Mouse (Mus musculus) testis, adult 2 months (tissue): ENCODE measurements around the gene Syt3. TPM values are rescaled to one million over a fixed set of nuclear protein-coding genes. Genes with fewer than 3 reads are reported as not detected.

Experiments used
- H3K27ac ChIP-seq: fragments of 200-500 bp; 2 replicates; pipeline ENCODE4 v1.5.1; 2012; ENCODE audit warnings: low read depth, low read length; ENCODE audit not compliant: control insufficient read depth, insufficient read depth
- H3K27me3 ChIP-seq: fragments of 200-500 bp; 2 replicates; pipeline ENCODE4 v1.6.1; 2012; ENCODE audit warnings: mild to moderate bottlenecking, low read length, moderate library complexity; ENCODE audit not compliant: control insufficient read depth, insufficient read depth
- H3K36me3 ChIP-seq: fragments of 200-500 bp; 2 replicates; pipeline ENCODE4 v1.6.1; 2012; ENCODE audit warnings: mild to moderate bottlenecking, low read length; ENCODE audit not compliant: control insufficient read depth, insufficient read depth
- H3K4me1 ChIP-seq: fragments of 200-500 bp; 2 replicates; pipeline ENCODE4 v1.6.1; 2012; ENCODE audit warnings: low read length; ENCODE audit not compliant: control insufficient read depth, insufficient read depth
- H3K4me3 ChIP-seq: fragments of 200-500 bp; 2 replicates; pipeline ENCODE4 v1.5.1; 2012; ENCODE audit warnings: low read depth, mild to moderate bottlenecking, low read length, moderate library complexity, mixed read lengths; ENCODE audit not compliant: control insufficient read depth
- CTCF ChIP-seq: fragments of 200-500 bp; IDR thresholded peaks from 2 replicates; pipeline ENCODE4 v1.5.1; 2012; ENCODE audit warnings: low read depth, mild to moderate bottlenecking, inconsistent platforms, low read length, moderate library complexity; ENCODE audit not compliant: control insufficient read depth, insufficient read depth, insufficient replicate concordance
- POLR2A ChIP-seq: fragments of 200-500 bp; IDR thresholded peaks from 2 replicates; pipeline ENCODE4 v1.6.1; 2012; ENCODE audit warnings: low read depth, mild to moderate bottlenecking, inconsistent platforms, low read length, moderate library complexity; ENCODE audit not compliant: control insufficient read depth
- polyA plus RNA-seq: library from polyadenylated mRNA; depleted of rRNA; stranded (reverse); fragments of >200 nt; gene quantifications from 2 replicates; pipeline ENCODE4 v1.2.3, GENCODE M21; 2012

Syt3 gene
- polyA plus RNA-seq, 1 experiment = 2.0 TPM

DNA sequence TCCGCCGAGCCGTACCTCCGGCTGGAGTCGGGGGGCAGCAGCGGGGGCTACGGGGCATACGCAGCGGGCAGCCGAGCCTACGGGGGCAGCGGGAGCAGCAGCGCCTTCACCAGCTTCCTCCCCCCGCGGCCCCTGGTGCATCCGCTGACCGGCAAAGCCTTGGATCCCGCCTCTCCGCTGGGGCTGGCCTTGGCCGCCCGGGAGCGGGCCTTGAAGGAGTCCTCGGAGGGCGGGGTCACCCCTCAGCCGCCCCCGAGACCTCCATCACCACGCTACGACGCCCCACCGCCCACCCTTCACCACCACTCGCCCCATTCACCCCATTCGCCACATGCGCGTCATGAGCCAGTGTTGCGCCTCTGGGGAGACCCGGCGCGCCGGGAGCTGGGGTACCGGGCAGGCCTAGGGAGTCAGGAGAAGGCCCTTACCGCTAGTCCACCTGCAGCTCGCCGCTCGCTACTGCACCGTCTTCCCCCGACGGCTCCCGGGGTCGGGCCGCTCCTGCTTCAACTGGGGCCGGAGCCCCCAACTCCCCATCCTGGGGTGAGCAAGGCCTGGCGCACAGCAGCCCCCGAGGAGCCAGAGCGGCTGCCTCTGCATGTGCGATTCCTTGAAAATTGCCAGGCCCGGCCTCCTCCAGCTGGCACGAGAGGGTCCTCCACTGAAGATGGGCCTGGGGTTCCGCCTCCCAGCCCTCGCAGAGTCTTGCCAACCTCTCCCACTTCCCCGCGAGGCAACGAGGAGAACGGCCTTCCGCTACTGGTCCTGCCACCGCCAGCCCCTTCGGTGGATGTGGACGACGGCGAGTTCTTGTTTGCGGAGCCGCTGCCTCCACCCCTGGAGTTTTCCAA lies 30.9 kb upstream of the Syt3 start:
- H3K4me1 ChIP-seq = peaks cover 33% of the 10 kb centered on the region
- no peak overlapping the region for H3K27ac ChIP-seq
- peak overlapping the region; percentile 14 for H3K4me3 ChIP-seq
- H3K27me3 ChIP-seq = no peaks in the 10 kb centered on the region; the same call in none of the 2 replicates
- TF ChIP-seq CTCF = no peak
- no peak for TF ChIP-seq POLR2A
- no peaks in the 10 kb centered on the region for H3K36me3 ChIP-seq

DNA sequence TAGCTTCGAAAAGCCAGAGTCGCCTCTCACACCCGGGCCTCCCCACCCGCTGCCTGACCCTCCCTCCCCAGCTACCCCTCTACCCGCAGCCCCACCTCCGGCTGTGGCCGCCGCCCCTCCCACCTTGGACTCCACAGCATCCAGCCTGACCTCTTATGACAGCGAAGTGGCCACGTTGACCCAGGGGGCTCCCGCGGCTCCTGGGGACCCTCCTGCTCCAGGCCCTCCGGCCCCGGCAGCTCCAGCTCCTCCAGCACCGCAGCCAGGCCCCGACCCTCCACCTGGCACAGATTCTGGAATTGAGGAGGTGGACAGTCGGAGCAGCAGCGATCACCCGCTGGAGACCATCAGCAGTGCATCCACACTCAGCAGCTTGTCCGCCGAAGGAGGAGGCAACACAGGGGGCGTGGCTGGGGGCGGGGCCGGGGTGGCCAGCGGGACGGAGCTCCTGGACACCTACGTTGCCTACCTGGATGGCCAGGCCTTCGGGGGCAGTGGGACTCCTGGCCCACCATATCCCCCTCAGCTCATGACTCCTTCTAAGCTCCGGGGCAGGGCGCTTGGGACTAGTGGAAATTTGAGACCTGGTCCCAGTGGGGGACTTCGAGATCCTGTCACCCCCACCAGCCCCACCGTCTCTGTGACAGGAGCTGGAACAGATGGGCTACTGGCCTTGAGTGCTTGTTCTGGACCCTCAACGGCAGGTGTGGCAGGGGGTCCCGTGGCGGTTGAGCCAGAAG lies 30.1 kb upstream of the Syt3 start:
- Histone ChIP-seq H3K4me3 (peak overlapping the region; percentile 11; the same call in 1 of the 2 replicates), H3K27me3 (no peaks in the 10 kb centered on the region; the same call in none of the 2 replicates), H3K27ac (no peak overlapping the region), H3K4me1 (peaks cover 33% of the 10 kb centered on the region), H3K36me3 (no peaks in the 10 kb centered on the region)
- no peak for TF ChIP-seq CTCF
- no peak for TF ChIP-seq POLR2A

DNA sequence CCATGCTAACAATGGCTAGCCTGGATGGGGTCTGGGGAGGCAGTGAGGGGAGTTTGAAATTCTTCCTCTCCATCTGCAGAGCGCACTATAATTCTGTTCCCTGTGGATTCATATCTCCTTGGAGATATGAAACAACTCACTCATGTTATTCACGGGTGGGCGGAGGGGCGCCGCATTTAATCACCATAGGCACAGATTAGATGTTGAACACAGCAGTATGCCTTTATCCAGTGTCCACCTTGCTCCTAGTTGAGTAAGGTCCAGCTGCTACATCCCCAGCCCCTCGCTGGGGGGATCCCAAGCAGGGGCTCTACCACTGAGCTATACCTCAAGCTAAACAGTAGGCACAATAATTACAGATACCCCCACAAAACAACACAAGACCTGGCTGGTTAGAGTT lies 28.5 kb upstream of the Syt3 start:
- Histone ChIP-seq H3K36me3 (no peaks in the 10 kb centered on the region), H3K27me3 (no peaks in the 10 kb centered on the region; the same call in none of the 2 replicates), H3K27ac (no peak overlapping the region), H3K4me1 (peaks cover 44% of the 10 kb centered on the region), H3K4me3 (no peak overlapping the region)
- TF ChIP-seq POLR2A (no peak), CTCF (no peak)

DNA sequence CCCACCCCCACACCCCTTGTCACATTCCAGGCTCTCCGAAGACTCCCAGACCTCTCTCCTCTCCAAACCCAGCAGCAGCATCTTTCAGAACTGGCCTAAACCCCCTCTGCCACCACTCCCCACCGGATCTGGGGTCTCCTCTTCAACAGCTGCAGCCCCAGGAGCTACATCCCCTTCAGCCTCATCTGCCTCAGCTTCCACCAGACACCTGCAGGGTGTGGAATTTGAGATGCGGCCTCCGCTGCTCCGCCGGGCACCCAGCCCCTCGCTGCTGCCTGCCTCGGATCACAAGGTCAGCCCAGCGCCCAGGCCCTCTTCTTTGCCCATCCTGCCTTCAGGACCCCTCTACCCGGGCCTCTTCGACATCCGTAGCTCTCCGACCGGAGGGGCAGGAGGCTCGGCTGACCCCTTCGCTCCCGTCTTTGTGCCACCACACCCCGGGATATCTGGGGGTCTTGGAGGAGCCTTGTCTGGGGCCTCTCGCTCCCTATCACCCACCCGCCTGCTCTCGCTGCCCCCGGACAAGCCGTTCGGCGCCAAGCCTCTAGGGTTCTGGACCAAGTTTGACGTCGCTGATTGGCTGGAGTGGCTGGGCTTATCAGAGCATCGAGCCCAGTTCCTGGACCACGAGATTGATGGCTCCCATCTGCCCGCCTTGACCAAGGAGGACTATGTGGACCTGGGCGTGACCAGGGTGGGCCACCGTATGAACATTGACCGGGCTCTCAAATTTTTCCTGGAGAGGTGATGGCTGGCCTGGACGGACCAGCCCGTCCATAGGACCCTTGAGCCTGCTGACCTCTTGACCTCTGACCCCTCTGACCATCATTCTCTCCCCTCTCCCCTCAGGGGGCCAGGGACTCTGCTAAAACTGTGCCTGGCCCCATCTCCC lies 27.1 kb upstream of the Syt3 start:
- Histone ChIP-seq H3K27me3 (no peaks in the 10 kb centered on the region; the same call in 1 of the 2 replicates), H3K27ac (no peak overlapping the region), H3K36me3 (no peaks in the 10 kb centered on the region), H3K4me3 (no peak overlapping the region), H3K4me1 (peaks cover 43% of the 10 kb centered on the region)
- no peak for TF ChIP-seq POLR2A
- no peak for TF ChIP-seq CTCF

DNA sequence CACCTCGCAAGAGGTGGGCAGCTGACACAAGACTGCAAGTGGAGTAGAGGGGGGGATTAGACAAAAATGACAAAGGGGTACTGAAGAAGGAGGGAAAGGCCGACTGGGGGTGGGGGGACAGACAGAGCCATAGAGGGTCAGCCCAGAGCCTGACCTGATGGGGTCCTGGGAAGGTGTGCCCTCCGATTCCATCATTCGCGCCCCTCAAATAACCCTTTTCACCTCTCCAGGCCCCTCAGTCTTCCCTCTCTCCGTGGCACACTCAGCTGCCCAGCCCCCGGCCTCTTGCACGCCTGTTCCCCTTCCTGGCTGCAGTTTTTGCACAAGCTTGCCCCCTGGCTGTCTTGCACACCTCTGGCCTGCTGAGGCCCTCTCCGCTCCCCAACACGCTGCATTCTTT lies 26.4 kb upstream of the Syt3 start:
- no peak overlapping the region for H3K27ac ChIP-seq
- no peak overlapping the region for H3K4me3 ChIP-seq
- TF ChIP-seq POLR2A = no peak
- no peak for TF ChIP-seq CTCF
- peaks cover 38% of the 10 kb centered on the region for H3K4me1 ChIP-seq
- no peaks in the 10 kb centered on the region for H3K27me3 ChIP-seq
- H3K36me3 ChIP-seq = no peaks in the 10 kb centered on the region

DNA sequence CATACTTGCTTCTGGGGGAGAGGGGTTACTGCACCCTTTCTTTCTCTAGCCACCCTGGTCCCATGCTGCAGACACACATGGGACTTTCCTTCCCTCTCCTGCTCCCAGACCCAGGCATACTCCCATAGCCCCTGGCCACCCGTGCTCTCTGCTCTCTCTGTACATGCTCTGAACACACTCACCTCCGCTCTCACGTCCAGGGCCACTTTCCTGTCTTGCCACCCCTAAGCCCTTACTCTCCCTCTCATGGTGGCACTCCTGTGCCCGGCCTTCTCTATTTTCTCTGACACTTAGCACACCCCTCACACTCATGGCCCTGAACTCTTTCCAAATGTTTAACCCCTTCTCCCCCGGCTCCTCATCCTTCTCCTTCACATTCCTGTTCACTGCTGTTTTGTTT lies 25.9 kb upstream of the Syt3 start:
- Histone ChIP-seq H3K27ac (no peak overlapping the region), H3K4me1 (peaks cover 37% of the 10 kb centered on the region), H3K4me3 (no peak overlapping the region), H3K27me3 (no peaks in the 10 kb centered on the region), H3K36me3 (no peaks in the 10 kb centered on the region)
- TF ChIP-seq CTCF (no peak), POLR2A (no peak)
